Mouse (Mus musculus) thymus, adult 2 months (tissue): ENCODE measurements around the gene Olfr1123. TPM values are rescaled to one million over a fixed set of nuclear protein-coding genes. Genes with fewer than 3 reads are reported as not detected.

ENCODE experiments used
- DNase-seq: peaks from one replicate; pipeline ENCODE4 v3.0.0; 2021
- H3K27ac ChIP-seq: fragments of 200-500 bp; 2 replicates; pipeline ENCODE4 v1.5.1; 2012; ENCODE audit warnings: low read length, control low read depth; ENCODE audit not compliant: control insufficient read depth, insufficient read depth
- H3K27me3 ChIP-seq: fragments of 200-500 bp; 2 replicates; pipeline ENCODE4 v1.6.1; 2012; ENCODE audit warnings: mild to moderate bottlenecking, low read length, moderate library complexity, mixed read lengths; ENCODE audit not compliant: control insufficient read depth, insufficient read depth
- H3K36me3 ChIP-seq: fragments of 200-500 bp; 2 replicates; pipeline ENCODE4 v1.6.1; 2012; ENCODE audit warnings: mild to moderate bottlenecking, low read length, moderate library complexity; ENCODE audit not compliant: control insufficient read depth, insufficient read depth
- H3K4me1 ChIP-seq: fragments of 200-500 bp; replicated peaks from 2 replicates; pipeline ENCODE4 v1.6.1; 2012; ENCODE audit warnings: low read length; ENCODE audit not compliant: control insufficient read depth, insufficient read depth
- H3K4me3 ChIP-seq: fragments of 200-500 bp; 2 replicates; pipeline ENCODE4 v1.5.1; 2012; ENCODE audit warnings: mild to moderate bottlenecking, low read length, control low read depth, moderate library complexity; ENCODE audit not compliant: control insufficient read depth, insufficient read depth
- CTCF ChIP-seq: fragments of 200-500 bp; IDR thresholded peaks from 2 replicates; pipeline ENCODE4 v1.5.1; 2012; ENCODE audit warnings: mild to moderate bottlenecking, control low read depth, low read length, moderate library complexity, borderline replicate concordance; ENCODE audit not compliant: control insufficient read depth, poor library complexity, insufficient read depth; ENCODE audit errors: extremely low read depth
- POLR2A ChIP-seq: fragments of 200-500 bp; IDR thresholded peaks from 2 replicates; pipeline ENCODE4 v1.6.1; 2012; ENCODE audit warnings: mild to moderate bottlenecking, low read length, control low read depth, moderate library complexity; ENCODE audit not compliant: control insufficient read depth, poor library complexity, insufficient read depth; ENCODE audit errors: extremely low read depth
- WGBS: fragments of 180-500 bp; shearing (Covaris S2); methylation state at CpG from one replicate; pipeline ENCODE4 v1.1.7; 2018; 5-methylcytosine and 5-hydroxymethylcytosine counted together
- polyA plus RNA-seq: library from polyadenylated mRNA; depleted of rRNA; stranded (reverse); fragments of >200 nt; gene quantifications from 2 replicates; pipeline ENCODE4 v1.2.3, GENCODE M21; 2012; rRNA removed

Gene Olfr1123
- polyA plus RNA-seq, 1 experiment, result not detected

DNA sequence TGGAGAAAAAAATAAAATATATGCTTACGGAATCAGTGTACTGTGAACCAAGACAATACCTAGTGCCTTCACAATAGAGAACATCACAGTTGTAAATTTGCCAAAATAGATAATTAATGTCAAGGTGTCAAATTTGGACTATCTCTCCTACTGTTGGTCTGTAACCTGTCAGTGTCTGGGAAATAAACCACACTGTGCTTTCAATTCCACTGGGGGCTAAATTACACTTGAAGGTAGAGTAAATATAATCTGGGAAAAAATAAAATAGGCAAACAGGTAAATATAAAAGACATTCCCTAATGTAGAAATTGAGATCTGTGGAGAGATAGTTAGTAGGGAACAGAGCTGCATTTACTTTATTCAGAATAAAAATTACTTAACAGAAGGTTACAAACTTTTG lies 13.5 kb downstream of the Olfr1123 start, which contains the start of gene Olfr1124:
TSS of gene Olfr1124 (plus strand) at position 301 of the 400 bp plus-strand sequence.
- 98% methylated on average over 1 of the region's 1 CpGs for WGBS
- no peak for DNase-seq

DNA sequence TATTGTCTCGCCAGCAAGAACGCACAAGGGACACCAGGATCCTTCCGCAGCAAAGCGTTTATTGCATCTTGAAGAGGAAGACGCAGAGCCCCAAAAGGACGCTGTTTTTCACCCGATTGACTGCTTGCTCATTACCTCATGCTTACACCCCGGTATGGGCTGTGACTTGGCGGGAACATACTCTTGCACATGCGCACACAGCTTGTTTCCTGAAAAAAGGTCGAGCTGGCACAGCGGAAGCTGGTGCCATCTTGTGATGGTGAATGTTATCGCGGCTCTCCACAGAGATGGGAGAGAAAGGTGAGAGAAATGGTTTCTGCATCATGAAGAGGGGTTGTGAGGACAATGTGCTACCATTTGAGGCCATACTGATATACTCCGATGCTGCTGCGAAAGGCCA lies 21.3 kb downstream of the Olfr1123 start:
- H3K4me3 ChIP-seq, result no peak overlapping the region
- H3K36me3 ChIP-seq, result no peaks in the 10 kb centered on the region
- no peak overlapping the region for H3K27ac ChIP-seq
- 92% methylated on average over 16 of the region's 16 CpGs for WGBS
- DNase-seq, result no peak
- H3K4me1 ChIP-seq, result no peaks in the 10 kb centered on the region
- H3K27me3 ChIP-seq, result no peaks in the 10 kb centered on the region
- TF ChIP-seq CTCF (no peak), POLR2A (no peak)

More for the DNA sequence above, 13.5 kb downstream of the Olfr1123 start, which contains the start of gene Olfr1124:
- Histone ChIP-seq H3K27ac (no peak within 1 kb of the TSS), H3K27me3 (no peaks in the 10 kb centered on the region), H3K36me3 (no peaks in the 10 kb centered on the region), H3K4me3 (no peak within 1 kb of the TSS), H3K4me1 (no peaks in the 10 kb centered on the region)
- no peak for TF ChIP-seq CTCF
- no peak for TF ChIP-seq POLR2A

DNA sequence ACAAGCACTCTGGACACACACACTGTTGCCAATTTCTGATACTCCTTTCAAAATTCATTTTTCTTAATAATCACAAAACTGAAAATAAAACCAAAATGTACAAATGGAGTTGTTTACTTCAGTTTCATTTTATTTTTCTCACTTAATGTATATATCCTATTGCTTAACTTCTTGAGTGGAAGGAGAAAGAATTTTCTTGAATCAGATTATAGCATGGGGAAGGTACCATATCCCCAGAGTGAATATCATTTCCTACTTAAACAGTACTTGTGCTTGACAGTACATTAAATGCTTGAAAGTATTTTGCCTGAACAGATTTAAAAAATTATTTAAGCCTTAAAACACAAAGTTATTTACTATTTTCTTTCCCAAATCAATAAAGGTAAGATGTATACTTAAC lies 37.2 kb downstream of the Olfr1123 start, which contains the start of gene Olfr1126:
TSS of gene Olfr1126 (plus strand) at position 301 of the 400 bp plus-strand sequence.
- H3K4me1 ChIP-seq, result no peaks in the 10 kb centered on the region
- TF ChIP-seq POLR2A (no peak), CTCF (no peak)

GRCm38 (mm10) chr2:87461769-87462168 lies 45.3 kb downstream of the Olfr1123 start:
- 92% methylated on average over 4 of the region's 4 CpGs for WGBS
- Histone ChIP-seq H3K4me3 (no peak overlapping the region), H3K27me3 (no peaks in the 10 kb centered on the region), H3K4me1 (no peaks in the 10 kb centered on the region), H3K27ac (no peak overlapping the region), H3K36me3 (no peaks in the 10 kb centered on the region)
- no peak for DNase-seq
- TF ChIP-seq CTCF, result no peak
- no peak for TF ChIP-seq POLR2A

More for the DNA sequence above, 37.2 kb downstream of the Olfr1123 start, which contains the start of gene Olfr1126:
- Histone ChIP-seq H3K27me3 (no peaks in the 10 kb centered on the region), H3K27ac (no peak within 1 kb of the TSS), H3K4me3 (no peak within 1 kb of the TSS), H3K36me3 (no peaks in the 10 kb centered on the region)
- no peak for DNase-seq

Other genes starting within 250 kb of the Olfr1123 start
- not detected in 2 replicates for gene Olfr1112, start 228.8 kb upstream of the Olfr1123 start, polyA plus RNA-seq
- gene Olfr1113, start 207.7 kb upstream of the Olfr1123 start, polyA plus RNA-seq, result not detected in 2 replicates
- not detected in 2 replicates for gene Olfr1115, start 168.6 kb upstream of the Olfr1123 start, polyA plus RNA-seq
- not detected in 2 replicates for gene Olfr1116, start 149.1 kb upstream of the Olfr1123 start, polyA plus RNA-seq
- gene Olfr1118, start 109.1 kb upstream of the Olfr1123 start, polyA plus RNA-seq, result not detected in 2 replicates
- not detected in 2 replicates for gene Olfr1120, start 61.8 kb upstream of the Olfr1123 start, polyA plus RNA-seq
- gene Olfr1121, start 46.7 kb upstream of the Olfr1123 start, polyA plus RNA-seq, result not detected in 2 replicates
- not detected in 2 replicates for gene Olfr1122, start 30.8 kb upstream of the Olfr1123 start, polyA plus RNA-seq
- gene Olfr1124, start 13.6 kb downstream of the Olfr1123 start, polyA plus RNA-seq, result not detected in 2 replicates
- not detected in 2 replicates for gene Olfr1126, start 37.3 kb downstream of the Olfr1123 start, polyA plus RNA-seq
- not detected in 2 replicates for gene Pramel7, start 80.5 kb downstream of the Olfr1123 start, polyA plus RNA-seq
- gene Pramel6, start 89.9 kb downstream of the Olfr1123 start, polyA plus RNA-seq, result not detected in 2 replicates
- gene Olfr153, start 115.2 kb downstream of the Olfr1123 start, polyA plus RNA-seq, result not detected in 2 replicates
- not detected in 2 replicates for gene Olfr1128, start 128.9 kb downstream of the Olfr1123 start, polyA plus RNA-seq
- not detected in 2 replicates for gene Olfr1129, start 157.3 kb downstream of the Olfr1123 start, polyA plus RNA-seq
- not detected in 2 replicates for gene Olfr1130, start 189.6 kb downstream of the Olfr1123 start, polyA plus RNA-seq
- not detected in 2 replicates for gene Olfr1131, start 210.5 kb downstream of the Olfr1123 start, polyA plus RNA-seq
- gene Olfr1132, start 220.9 kb downstream of the Olfr1123 start, polyA plus RNA-seq, result not detected in 2 replicates
- not detected in 2 replicates for gene Olfr1133, start 230.7 kb downstream of the Olfr1123 start, polyA plus RNA-seq
- gene Olfr1134, start 241.8 kb downstream of the Olfr1123 start, polyA plus RNA-seq, result not detected in 2 replicates